Mouse (Mus musculus) ES-Bruce4 (cell line): ENCODE data around the gene Toporsl. TPM values are rescaled to one million over a fixed set of nuclear protein-coding genes. Genes with fewer than 3 reads are reported as not detected.
A peak's percentile ranks its signal among the peaks of the same experiment; 100 is the strongest.

Experiments
- H3K27ac ChIP-seq: 2 replicates; pipeline ENCODE4 v1.5.1; 2012; ENCODE audit warnings: low read length, inconsistent platforms; ENCODE audit not compliant: insufficient read depth
- H3K27me3 ChIP-seq: 2 replicates; pipeline ENCODE4 v1.6.1; 2012; ENCODE audit warnings: mild to moderate bottlenecking, low read length, inconsistent platforms; ENCODE audit not compliant: control insufficient read depth, poor library complexity, insufficient read depth, severe bottlenecking
- H3K36me3 ChIP-seq: 2 replicates; pipeline ENCODE4 v1.6.1; 2012; ENCODE audit warnings: inconsistent platforms, mild to moderate bottlenecking, low read length, moderate library complexity; ENCODE audit not compliant: control insufficient read depth, poor library complexity, insufficient read depth, severe bottlenecking
- H3K4me1 ChIP-seq: one replicate; pipeline ENCODE4 v1.8.1; 2011; ENCODE audit warnings: low read length; ENCODE audit not compliant: control insufficient read depth, insufficient read depth
- H3K4me3 ChIP-seq: 2 replicates; pipeline ENCODE4 v1.5.1; 2011; ENCODE audit warnings: low read depth, mild to moderate bottlenecking, low read length
- H3K9ac ChIP-seq: 2 replicates; pipeline ENCODE4 v1.6.1; 2012; ENCODE audit warnings: low read depth, mild to moderate bottlenecking, inconsistent platforms; ENCODE audit not compliant: poor library complexity, severe bottlenecking
- H3K9me3 ChIP-seq: replicated peaks from 2 replicates; pipeline ENCODE4 v1.6.1; 2012; ENCODE audit warnings: mild to moderate bottlenecking, low read length, inconsistent platforms; ENCODE audit not compliant: control insufficient read depth, poor library complexity, insufficient read depth, severe bottlenecking
- CTCF ChIP-seq: IDR thresholded peaks from one replicate; pipeline ENCODE4 v1.8.1; 2011; ENCODE audit warnings: low read depth, low read length
- EP300 ChIP-seq: IDR thresholded peaks from 2 replicates; pipeline ENCODE4 v1.6.1; 2011; ENCODE audit warnings: low read depth, low read length; ENCODE audit not compliant: insufficient read depth
- POLR2A ChIP-seq: IDR thresholded peaks from one replicate; pipeline ENCODE4 v1.8.1; 2011; ENCODE audit warnings: low read length; ENCODE audit not compliant: insufficient read depth
- polyA plus RNA-seq: library from polyadenylated mRNA; stranded (reverse); fragments of >200 nt; gene quantifications from 2 replicates; pipeline ENCODE4 v1.2.4, GENCODE M21; 2011; ENCODE audit warnings: low read depth; ENCODE audit not compliant: missing spikeins, insufficient read depth, insufficient read length

The Toporsl gene
- polyA plus RNA-seq, 1 experiment: not detected

GRCm38 (mm10) chr4:52594632-52595031, 1.4 kb upstream of the Toporsl start:
- no peak overlapping the region for H3K27ac ChIP-seq
- no peaks in the 10 kb centered on the region for H3K27me3 ChIP-seq
- no peaks in the 10 kb centered on the region for H3K9me3 ChIP-seq
- H3K9ac ChIP-seq: no peak overlapping the region
- no peak overlapping the region for H3K4me3 ChIP-seq
- TF ChIP-seq POLR2A (no peak), CTCF (no peak), EP300 (no peak)
- no peaks in the 10 kb centered on the region for H3K36me3 ChIP-seq
- no peaks in the 10 kb centered on the region for H3K4me1 ChIP-seq

DNA sequence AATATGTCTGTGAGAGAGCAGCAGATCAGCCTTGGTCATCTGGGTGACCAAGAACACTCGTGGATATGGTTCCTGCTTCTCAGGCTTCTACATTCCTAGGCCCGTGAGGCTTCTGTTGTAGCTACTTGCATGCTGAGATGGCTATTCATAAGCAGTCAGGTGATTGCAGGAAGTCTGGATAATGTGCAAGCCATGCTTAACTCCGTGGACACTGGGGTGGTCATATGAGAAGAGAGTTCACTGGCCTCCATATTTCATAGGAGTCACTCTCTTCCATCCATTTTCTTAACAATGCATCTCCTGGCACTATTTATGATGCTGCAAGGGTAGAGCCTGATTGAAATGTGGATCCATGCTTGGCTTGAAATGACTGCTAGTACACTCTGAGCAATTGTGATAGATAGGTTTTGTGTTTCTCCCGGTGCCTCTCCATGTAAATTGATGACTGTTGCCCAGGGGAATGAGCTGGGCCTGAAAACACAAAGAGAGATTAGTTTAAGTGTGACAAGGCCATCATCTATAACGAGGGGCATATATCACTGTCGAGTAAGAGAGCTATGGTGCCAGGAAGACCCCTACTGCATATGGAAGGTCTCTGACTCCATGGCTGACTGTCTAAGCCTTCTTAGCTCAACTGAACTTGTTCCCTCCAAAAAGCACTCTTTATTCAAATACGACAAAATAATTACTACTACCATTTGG, 2.3 kb downstream of the Toporsl start:
- H3K4me1 ChIP-seq: no peaks in the 10 kb centered on the region
- no peaks in the 10 kb centered on the region for H3K9me3 ChIP-seq
- H3K36me3 ChIP-seq: no peaks in the 10 kb centered on the region
- TF ChIP-seq EP300 (no peak), POLR2A (no peak), CTCF (no peak)
- no peak overlapping the region for H3K4me3 ChIP-seq
- H3K9ac ChIP-seq: no peak overlapping the region
- no peak overlapping the region for H3K27ac ChIP-seq
- no peaks in the 10 kb centered on the region for H3K27me3 ChIP-seq

- no peak overlapping the region for H3K27ac ChIP-seq
- TF ChIP-seq CTCF (no peak), POLR2A (no peak), EP300 (no peak)
Observed at GRCm38 (mm10) chr4:52606923-52607322, 10.8 kb downstream of the Toporsl start.

GRCm38 (mm10) chr4:52634986-52635385, 38.9 kb downstream of the Toporsl start:
- Histone ChIP-seq H3K27ac (no peak overlapping the region), H3K9me3 (no peaks in the 10 kb centered on the region), H3K4me3 (no peak overlapping the region), H3K4me1 (no peaks in the 10 kb centered on the region), H3K27me3 (no peaks in the 10 kb centered on the region), H3K9ac (no peak overlapping the region), H3K36me3 (no peaks in the 10 kb centered on the region)
- TF ChIP-seq CTCF: no peak
- no peak for TF ChIP-seq EP300
- no peak for TF ChIP-seq POLR2A

More at GRCm38 (mm10) chr4:52606923-52607322, 10.8 kb downstream of the Toporsl start:
- Histone ChIP-seq H3K36me3 (no peaks in the 10 kb centered on the region), H3K4me3 (no peak overlapping the region), H3K9me3 (no peaks in the 10 kb centered on the region), H3K4me1 (no peaks in the 10 kb centered on the region), H3K27me3 (no peaks in the 10 kb centered on the region), H3K9ac (no peak overlapping the region)

DNA sequence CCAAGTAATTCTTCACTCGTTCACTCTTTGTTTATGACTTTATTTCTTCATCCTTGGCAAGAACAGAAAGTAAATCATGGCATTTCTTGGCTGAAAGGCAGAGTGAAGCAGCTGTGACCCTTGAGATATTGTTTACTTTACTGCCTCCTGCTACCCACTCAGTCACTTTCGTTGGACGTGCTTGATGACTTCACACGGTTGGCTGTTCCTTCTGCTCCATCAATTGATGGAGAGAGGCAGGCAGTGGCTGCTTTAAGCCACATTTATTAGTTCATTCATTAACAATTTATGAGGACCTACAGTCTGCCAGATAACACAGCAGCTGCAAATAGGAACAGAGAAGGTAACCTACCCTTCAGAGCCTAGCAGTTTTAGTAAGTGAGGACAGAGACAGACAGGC, 51.7 kb downstream of the Toporsl start:
- H3K27ac ChIP-seq: no peak overlapping the region
- no peaks in the 10 kb centered on the region for H3K27me3 ChIP-seq
- no peaks in the 10 kb centered on the region for H3K36me3 ChIP-seq
- no peaks in the 10 kb centered on the region for H3K9me3 ChIP-seq
- no peak overlapping the region for H3K4me3 ChIP-seq
- no peaks in the 10 kb centered on the region for H3K4me1 ChIP-seq
- TF ChIP-seq CTCF: no peak
- no peak for TF ChIP-seq EP300
- no peak for TF ChIP-seq POLR2A
- H3K9ac ChIP-seq: no peak overlapping the region

- TF ChIP-seq CTCF (peak; percentile 22), EP300 (no peak), POLR2A (no peak)
- no peaks in the 10 kb centered on the region for H3K4me1 ChIP-seq
- H3K4me3 ChIP-seq: no peak overlapping the region
- no peaks in the 10 kb centered on the region for H3K36me3 ChIP-seq
- H3K9ac ChIP-seq: no peak overlapping the region
- no peaks in the 10 kb centered on the region for H3K27me3 ChIP-seq
- no peaks in the 10 kb centered on the region for H3K9me3 ChIP-seq
- H3K27ac ChIP-seq: no peak overlapping the region
Observed at GRCm38 (mm10) chr4:52659701-52660100, 63.6 kb downstream of the Toporsl start.
